Mouse (Mus musculus) embryonic fibroblast, embryonic 13.5 days (primary cell): Measurements from ENCODE around the gene Kazn.

ENCODE experiments used
- CTCF ChIP-seq: IDR thresholded peaks from 2 replicates; pipeline ENCODE4 v1.5.1; 2011; ENCODE audit warnings: mild to moderate bottlenecking, control low read depth, low read length, moderate library complexity, borderline replicate concordance; ENCODE audit not compliant: insufficient read depth
- POLR2A ChIP-seq: IDR thresholded peaks from 2 replicates; pipeline ENCODE4 v1.6.1; 2011; ENCODE audit warnings: low read depth, mild to moderate bottlenecking, control low read depth, low read length, moderate library complexity

DNA sequence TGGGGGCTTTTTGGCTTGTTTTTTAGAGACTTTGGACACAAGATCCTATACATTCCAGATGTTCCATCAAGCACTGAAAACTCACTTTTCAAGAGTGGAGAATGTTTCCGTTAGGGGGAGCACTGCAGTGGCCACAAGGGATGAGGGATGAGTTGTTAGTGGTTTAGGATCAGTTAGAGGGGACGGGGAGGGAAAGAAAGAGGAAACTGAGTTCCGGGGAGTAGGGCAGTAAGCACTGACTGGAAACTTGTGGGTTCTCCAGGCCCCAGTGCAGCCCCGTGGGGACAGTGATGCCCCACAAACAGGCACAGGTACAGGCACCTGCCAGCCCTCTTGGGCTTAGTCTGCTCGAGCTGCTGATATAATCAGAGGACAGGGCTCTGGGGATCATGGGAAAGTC lies 99.5 kb downstream of the Kazn start:
- no peak for TF ChIP-seq POLR2A
- TF ChIP-seq CTCF: no peak
